Mouse (Mus musculus): ENCODE measurements around the gene Fstl4. TPM values are rescaled to one million over a fixed set of nuclear protein-coding genes. Genes with fewer than 3 reads are reported as not detected.

Fstl4 gene
- total and polyA plus RNA-seq, 3 experiments = not detected

- Histone ChIP-seq H3K27ac (ENCODE audit: control insufficient read depth, low read depth, low read length) (no peak overlapping the region), H3K9ac (ENCODE audit: control insufficient read depth, low read depth, low read length, poor library complexity, severe bottlenecking) (no peak overlapping the region), H3K4me3 (ENCODE audit: control insufficient read depth in 1 of 2, insufficient read depth in 1 of 2, low read depth in 2 of 2, low read length in 2 of 2) (no peak overlapping the region), H3K27me3 (ENCODE audit: control insufficient read depth in 1 of 2, insufficient read depth in 2 of 2, low read length in 2 of 2) (no peaks in the 10 kb centered on the region), H3K4me1 (ENCODE audit: control insufficient read depth in 1 of 2, insufficient read depth in 2 of 2, low read length in 2 of 2) (no peaks in the 10 kb centered on the region), H3K9me3 (replicated peaks; ENCODE audit: insufficient read depth, low read length) (no peaks in the 10 kb centered on the region), H3K36me3 (ENCODE audit: control insufficient read depth in 1 of 2, insufficient read depth in 2 of 2, low read length in 2 of 2) (no peaks in the 10 kb centered on the region), H3K79me2 (ENCODE audit: control insufficient read depth, insufficient read depth, low read length, poor library complexity) (no peaks in the 10 kb centered on the region)
- no peak for DNase-seq (ENCODE audit: low read depth, low spot score)
- TF ChIP-seq POLR2AphosphoS5 (IDR thresholded peaks at IDR 0.05; ENCODE audit: borderline replicate concordance, low read depth, low read length) (no peak), POLR2AphosphoS2 (IDR thresholded peaks at IDR 0.05; ENCODE audit: low read length) (no peak), BHLHE40 (IDR thresholded peaks at IDR 0.05; ENCODE audit: borderline replicate concordance, low read depth, low read length) (no peak), MAFK (IDR thresholded peaks at IDR 0.05; ENCODE audit: borderline replicate concordance, low read depth, low read length) (no peak)
These were observed 264.2 kb downstream of the Fstl4 start for GRCm38 (mm10) chr11:53028421-53029168.

DNA sequence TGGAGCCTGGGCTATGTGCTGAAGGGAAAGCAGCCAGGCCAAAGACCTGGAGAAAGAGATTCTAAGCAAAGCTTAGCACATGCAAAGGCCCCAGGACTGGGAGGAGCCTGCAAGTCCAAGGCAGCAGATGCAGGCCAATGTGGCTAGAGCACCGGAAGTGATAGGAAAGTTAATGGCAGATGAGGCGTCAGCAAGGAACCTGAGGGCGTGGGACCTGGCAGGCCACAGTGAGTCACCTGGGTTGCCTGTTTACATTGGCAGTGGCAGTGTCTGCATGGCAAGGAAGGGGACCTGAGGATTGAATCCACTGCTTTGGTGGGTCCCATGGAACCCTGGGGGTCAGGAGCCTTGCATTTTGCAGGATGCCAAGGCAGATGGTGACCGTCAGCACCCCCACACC is 267.3 kb downstream of the Fstl4 start:
- no peak for TF ChIP-seq MAX (IDR thresholded peaks at IDR 0.05; ENCODE audit: low read length)
- TF ChIP-seq USF1 (IDR thresholded peaks at IDR 0.05; ENCODE audit: low read depth, low read length) = no peak
- no peak for TF ChIP-seq ZKSCAN1 (IDR thresholded peaks at IDR 0.05; ENCODE audit: low read depth, low read length)
- no peak for TF ChIP-seq GATA1 (IDR thresholded peaks at IDR 0.05; ENCODE audit: low read depth, low read length)
- TF ChIP-seq MXI1 (IDR thresholded peaks at IDR 0.05; ENCODE audit: low read depth, low read length) = no peak
- no peak overlapping the region for H3K27ac ChIP-seq (ENCODE audit: control insufficient read depth, low read depth, low read length)
- H3K9ac ChIP-seq (ENCODE audit: control insufficient read depth, low read depth, low read length, poor library complexity, severe bottlenecking) = no peak overlapping the region
- H3K36me3 ChIP-seq (ENCODE audit: control insufficient read depth in 1 of 2, insufficient read depth in 2 of 2, low read length in 2 of 2) = no peaks in the 10 kb centered on the region
- H3K9me3 ChIP-seq (replicated peaks; ENCODE audit: insufficient read depth, low read length) = no peaks in the 10 kb centered on the region
- DNase-seq (ENCODE audit: low read depth, low spot score) = no peak
- H3K4me3 ChIP-seq (ENCODE audit: control insufficient read depth in 1 of 2, insufficient read depth in 1 of 2, low read depth in 2 of 2, low read length in 2 of 2) = no peak overlapping the region
- no peaks in the 10 kb centered on the region for H3K4me1 ChIP-seq (ENCODE audit: control insufficient read depth in 1 of 2, insufficient read depth in 2 of 2, low read length in 2 of 2)
- H3K27me3 ChIP-seq (ENCODE audit: control insufficient read depth in 1 of 2, insufficient read depth in 2 of 2, low read length in 2 of 2) = no peaks in the 10 kb centered on the region
- H3K79me2 ChIP-seq (ENCODE audit: control insufficient read depth, insufficient read depth, low read length, poor library complexity) = no peaks in the 10 kb centered on the region

GRCm38 (mm10) chr11:53032336-53032735 is 267.9 kb downstream of the Fstl4 start:
- no peaks in the 10 kb centered on the region for H3K36me3 ChIP-seq (ENCODE audit: control insufficient read depth in 1 of 2, insufficient read depth in 2 of 2, low read length in 2 of 2)
- DNase-seq (ENCODE audit: low read depth, low spot score) = peak; percentile 37
- H3K9me3 ChIP-seq (replicated peaks; ENCODE audit: insufficient read depth, low read length) = no peaks in the 10 kb centered on the region
- no peak overlapping the region for H3K27ac ChIP-seq (ENCODE audit: control insufficient read depth, low read depth, low read length)
- H3K9ac ChIP-seq (ENCODE audit: control insufficient read depth, low read depth, low read length, poor library complexity, severe bottlenecking) = no peak overlapping the region
- H3K4me1 ChIP-seq (ENCODE audit: control insufficient read depth in 1 of 2, insufficient read depth in 2 of 2, low read length in 2 of 2) = no peaks in the 10 kb centered on the region
- no peak overlapping the region for H3K4me3 ChIP-seq (ENCODE audit: control insufficient read depth in 1 of 2, insufficient read depth in 1 of 2, low read depth in 2 of 2, low read length in 2 of 2)
- peak; percentile 47 for TF ChIP-seq SMC3 (IDR thresholded peaks at IDR 0.05; ENCODE audit: low read depth, low read length)
- no peak for TF ChIP-seq POLR2AphosphoS2 (IDR thresholded peaks at IDR 0.05; ENCODE audit: low read length)
- TF ChIP-seq SIN3A (IDR thresholded peaks at IDR 0.05; ENCODE audit: low read length) = no peak
- peak; percentile 22; the same call in 1 of the 2 replicates for TF ChIP-seq RAD21 (IDR thresholded peaks at IDR 0.05; ENCODE audit: low read depth, low read length)
- peak; percentile 53 to 82 (median 57) for TF ChIP-seq CTCF (IDR thresholded peaks at IDR 0.05 in 2 of 3, conservative IDR thresholded peaks at IDR 0.05 in 1 of 3; ENCODE audit: control insufficient read depth in 1 of 3, insufficient read depth in 1 of 3, low read depth in 2 of 3, low read length in 3 of 3, poor library complexity in 1 of 3, severe bottlenecking in 1 of 3)
- no peak for TF ChIP-seq UBTF (IDR thresholded peaks at IDR 0.05; ENCODE audit: borderline replicate concordance, insufficient read depth, low read depth, low read length)
- H3K27me3 ChIP-seq (ENCODE audit: control insufficient read depth in 1 of 2, insufficient read depth in 2 of 2, low read length in 2 of 2) = no peaks in the 10 kb centered on the region
- H3K79me2 ChIP-seq (ENCODE audit: control insufficient read depth, insufficient read depth, low read length, poor library complexity) = no peaks in the 10 kb centered on the region

Data from MEL (cell line).